Mouse (Mus musculus): Measurements from ENCODE around the gene Rnf150.

DNA sequence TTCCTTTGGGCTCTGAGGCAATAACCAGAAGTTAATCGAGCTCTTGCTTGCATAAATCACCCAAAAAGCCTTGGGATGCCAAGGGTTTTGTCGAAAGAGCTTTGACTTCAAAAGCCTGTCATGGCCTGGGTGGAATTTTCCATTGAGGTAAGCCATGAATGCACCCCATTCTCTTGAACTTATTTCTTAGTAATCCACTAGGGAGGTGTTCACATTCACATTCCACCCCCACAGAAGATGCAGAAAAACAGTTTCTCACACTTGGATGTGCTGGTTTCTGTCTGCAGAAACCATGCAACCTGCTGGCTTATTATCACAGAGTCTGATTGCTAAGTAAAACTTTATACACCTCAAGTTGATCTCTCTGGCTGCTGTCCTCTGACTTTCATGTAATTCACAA, 148.1 kb downstream of the Rnf150 start:
- TF ChIP-seq CTCF (IDR thresholded peaks at IDR 0.05; ENCODE audit: borderline replicate concordance, insufficient read depth, low read depth, low read length) (no peak), POLR2A (IDR thresholded peaks at IDR 0.05; ENCODE audit: borderline replicate concordance, insufficient read depth, low read length) (no peak)
